Mouse (Mus musculus) forebrain, embryonic 14.5 days (tissue): ENCODE measurements around the gene Gcn1l1. TPM values are rescaled to one million over a fixed set of nuclear protein-coding genes. Genes with fewer than 3 reads are reported as not detected.
A peak's percentile ranks its signal among the peaks of the same experiment; 100 is the strongest.
"Not testable (repeated sequence)": the region's sequence is repeated elsewhere in the genome, so short reads cannot be mapped to it uniquely, and the experiment has no call there.

Source experiments
- ATAC-seq: fragments of 200-750 bp; cut with Nextera tagmentation; 2 replicates; pipeline ENCODE4 v1.8.0; 2017; ENCODE audit warnings: mild to moderate bottlenecking, moderate library complexity
- DNase-seq: peaks from one replicate; pipeline ENCODE4 v3.0.0-alpha.2; 2015; ENCODE audit warnings: low spot score
- H3K27ac ChIP-seq: fragments of 300-500 bp; sonication (generic); 2 replicates; pipeline ENCODE4 v1.5.1; 2014; ENCODE audit warnings: low read depth, mild to moderate bottlenecking, control low read depth, low read length, moderate library complexity
- H3K27me3 ChIP-seq: fragments of 300-500 bp; sonication (generic); replicated peaks from 2 replicates; pipeline ENCODE4 v1.6.1; 2014; ENCODE audit warnings: low read length, control low read depth, mixed read lengths; ENCODE audit not compliant: control insufficient read depth, insufficient read depth
- H3K36me3 ChIP-seq: fragments of 300-500 bp; sonication (generic); 2 replicates; pipeline ENCODE4 v1.6.1; 2014; ENCODE audit warnings: low read length, control low read depth; ENCODE audit not compliant: control insufficient read depth, insufficient read depth
- H3K4me1 ChIP-seq: fragments of 300-500 bp; sonication (generic); 2 replicates; pipeline ENCODE4 v1.6.1; 2014; ENCODE audit warnings: antibody characterized with exemption, low read length, control low read depth; ENCODE audit not compliant: control insufficient read depth, insufficient read depth
- H3K4me2 ChIP-seq: fragments of 300-500 bp; sonication (generic); 2 replicates; pipeline ENCODE4 v1.6.1; 2014; ENCODE audit warnings: mild to moderate bottlenecking, control low read depth, low read length
- H3K4me3 ChIP-seq: fragments of 300-500 bp; sonication (generic); 2 replicates; pipeline ENCODE4 v1.5.1; 2014; ENCODE audit warnings: low read depth, low read length, control low read depth
- H3K9ac ChIP-seq: fragments of 300-500 bp; sonication (generic); 2 replicates; pipeline ENCODE4 v1.6.1; 2014; ENCODE audit warnings: mild to moderate bottlenecking, low read length, control low read depth, moderate library complexity
- H3K9me3 ChIP-seq: fragments of 300-500 bp; sonication (generic); replicated peaks from 2 replicates; pipeline ENCODE4 v1.6.1; 2016; ENCODE audit warnings: low read length, control low read depth, mixed read lengths; ENCODE audit not compliant: control insufficient read depth
- WGBS: fragments of 180-500 bp; shearing (Covaris S2); extraction: QIAGEN DNeasy Blood & Tissue Kit; methylation state at CpG from one replicate; pipeline ENCODE4 v1.1.7; 2014; 5-methylcytosine and 5-hydroxymethylcytosine counted together
- polyA plus RNA-seq: library from polyadenylated mRNA; unstranded; fragments of >200 nt; fragmentation: Nextera tagmentation; extraction: Ambion mirVana; gene quantifications from 2 replicates; pipeline ENCODE4 v1.2.1, GENCODE M21; 2014

Gene Gcn1l1
- polyA plus RNA-seq: 29.2 and 41.2 TPM in 2 replicates

GRCm38 (mm10) chr5:115564737-115565393 lies at the start of gene Gcn1l1:
Gene Gcn1l1, plus strand, starts transcription at chr5:115565254.
- WGBS: 2% methylated on average over 46 of the region's 55 CpGs
- DNase-seq: peak; percentile 78

GRCm38 (mm10) chr5:115516081-115516907 lies 48.8 kb upstream of the Gcn1l1 start:
- no peak for DNase-seq

More at GRCm38 (mm10) chr5:115564737-115565393, at the start of gene Gcn1l1:
- peak; percentile 92 for ATAC-seq
- H3K27me3 ChIP-seq: no peaks in the 10 kb centered on the region
- H3K4me1 ChIP-seq: peaks cover 15% of the 10 kb centered on the region
- peaks cover 43% of the 10 kb centered on the region for H3K36me3 ChIP-seq
- H3K27ac ChIP-seq: peak within 1 kb of the TSS; percentile 60
- H3K9me3 ChIP-seq: no peaks in the 10 kb centered on the region
- peak within 1 kb of the TSS; percentile 76 for H3K4me2 ChIP-seq
- peak within 1 kb of the TSS; percentile 93 for H3K4me3 ChIP-seq
- peak within 1 kb of the TSS; percentile 93 for H3K9ac ChIP-seq

GRCm38 (mm10) chr5:115516908-115517307 lies 48.1 kb upstream of the Gcn1l1 start:
- ATAC-seq: no peak
- Histone ChIP-seq H3K27me3 (no peaks in the 10 kb centered on the region), H3K4me3 (no peak overlapping the region), H3K4me2 (no peak overlapping the region), H3K36me3 (no peaks in the 10 kb centered on the region), H3K4me1 (peaks cover 9% of the 10 kb centered on the region), H3K9ac (no peak overlapping the region), H3K27ac (no peak overlapping the region), H3K9me3 (no peaks in the 10 kb centered on the region)
- no peak for DNase-seq
- 91% methylated on average over 7 of the region's 7 CpGs for WGBS

More at GRCm38 (mm10) chr5:115516081-115516907, 48.8 kb upstream of the Gcn1l1 start:
- H3K9ac ChIP-seq: no peak overlapping the region
- no peak for ATAC-seq
- no peak overlapping the region for H3K4me3 ChIP-seq
- H3K27me3 ChIP-seq: no peaks in the 10 kb centered on the region
- WGBS: 87% methylated on average over 32 of the region's 32 CpGs
- no peaks in the 10 kb centered on the region for H3K9me3 ChIP-seq
- no peak overlapping the region for H3K4me2 ChIP-seq
- H3K4me1 ChIP-seq: peaks cover 9% of the 10 kb centered on the region
- no peaks in the 10 kb centered on the region for H3K36me3 ChIP-seq
- H3K27ac ChIP-seq: no peak overlapping the region

- Histone ChIP-seq H3K4me3 (no peak overlapping the region), H3K27me3 (no peaks in the 10 kb centered on the region), H3K36me3 (no peaks in the 10 kb centered on the region), H3K27ac (no peak overlapping the region), H3K4me2 (no peak overlapping the region), H3K4me1 (peaks cover 9% of the 10 kb centered on the region), H3K9me3 (no peaks in the 10 kb centered on the region), H3K9ac (no peak overlapping the region)
- DNase-seq: no peak
- no peak for ATAC-seq
- 94% methylated on average over 9 of the region's 9 CpGs for WGBS
Measured at GRCm38 (mm10) chr5:115517501-115517900, 47.6 kb upstream of the Gcn1l1 start.

- H3K27me3 ChIP-seq, H3K4me1 ChIP-seq, H3K4me2 ChIP-seq, DNase-seq, H3K36me3 ChIP-seq, H3K9me3 ChIP-seq, H3K27ac ChIP-seq, H3K4me3 ChIP-seq, H3K9ac ChIP-seq, ATAC-seq: not testable (repeated sequence)
- 94% methylated on average over 8 of the region's 8 CpGs for WGBS
Measured at GRCm38 (mm10) chr5:115518214-115518613, 46.8 kb upstream of the Gcn1l1 start.

GRCm38 (mm10) chr5:115520325-115520869 lies 44.7 kb upstream of the Gcn1l1 start:
- DNase-seq: no peak
- H3K4me3 ChIP-seq: no peak overlapping the region
- 86% methylated on average over 21 of the region's 21 CpGs for WGBS
- no peaks in the 10 kb centered on the region; the same call in 1 of the 2 replicates for H3K4me1 ChIP-seq
- no peak overlapping the region for H3K4me2 ChIP-seq
- H3K36me3 ChIP-seq: no peaks in the 10 kb centered on the region
- ATAC-seq: no peak
- H3K9ac ChIP-seq: no peak overlapping the region
- H3K27ac ChIP-seq: no peak overlapping the region
- H3K27me3 ChIP-seq: no peaks in the 10 kb centered on the region
- H3K9me3 ChIP-seq: no peaks in the 10 kb centered on the region

GRCm38 (mm10) chr5:115521553-115522461 lies 43.2 kb upstream of the Gcn1l1 start:
- no peak for DNase-seq
- H3K36me3 ChIP-seq: no peaks in the 10 kb centered on the region
- no peaks in the 10 kb centered on the region for H3K9me3 ChIP-seq
- H3K27ac ChIP-seq: peak overlapping the region; percentile 33; the same call in 1 of the 2 replicates
- H3K4me2 ChIP-seq: no peak overlapping the region
- H3K9ac ChIP-seq: no peak overlapping the region
- H3K4me1 ChIP-seq: no peaks in the 10 kb centered on the region; the same call in 1 of the 2 replicates
- H3K27me3 ChIP-seq: no peaks in the 10 kb centered on the region
- WGBS: 83% methylated on average over 21 of the region's 21 CpGs
- no peak overlapping the region for H3K4me3 ChIP-seq
- no peak for ATAC-seq

GRCm38 (mm10) chr5:115522531-115522930 lies 42.5 kb upstream of the Gcn1l1 start:
- Histone ChIP-seq H3K4me1 (no peaks in the 10 kb centered on the region; the same call in 1 of the 2 replicates), H3K27ac (no peak overlapping the region), H3K9ac (no peak overlapping the region), H3K27me3 (no peaks in the 10 kb centered on the region), H3K36me3 (no peaks in the 10 kb centered on the region), H3K4me2 (no peak overlapping the region), H3K9me3 (no peaks in the 10 kb centered on the region), H3K4me3 (no peak overlapping the region)
- DNase-seq (no peak), ATAC-seq (no peak)
- 88% methylated on average over 4 of the region's 4 CpGs for WGBS
